Mouse (Mus musculus) liver, embryonic 14.5 days (tissue): ENCODE results near the gene Tsen34.

Experiments used
- CTCF ChIP-seq: IDR thresholded peaks from 2 replicates; pipeline ENCODE4 v1.5.1; 2016; ENCODE audit warnings: antibody characterized with exemption, low read depth, control low read depth
- EP300 ChIP-seq: IDR thresholded peaks from 2 replicates; pipeline ENCODE4 v1.6.1; 2016; ENCODE audit warnings: antibody characterized with exemption, low read depth

DNA sequence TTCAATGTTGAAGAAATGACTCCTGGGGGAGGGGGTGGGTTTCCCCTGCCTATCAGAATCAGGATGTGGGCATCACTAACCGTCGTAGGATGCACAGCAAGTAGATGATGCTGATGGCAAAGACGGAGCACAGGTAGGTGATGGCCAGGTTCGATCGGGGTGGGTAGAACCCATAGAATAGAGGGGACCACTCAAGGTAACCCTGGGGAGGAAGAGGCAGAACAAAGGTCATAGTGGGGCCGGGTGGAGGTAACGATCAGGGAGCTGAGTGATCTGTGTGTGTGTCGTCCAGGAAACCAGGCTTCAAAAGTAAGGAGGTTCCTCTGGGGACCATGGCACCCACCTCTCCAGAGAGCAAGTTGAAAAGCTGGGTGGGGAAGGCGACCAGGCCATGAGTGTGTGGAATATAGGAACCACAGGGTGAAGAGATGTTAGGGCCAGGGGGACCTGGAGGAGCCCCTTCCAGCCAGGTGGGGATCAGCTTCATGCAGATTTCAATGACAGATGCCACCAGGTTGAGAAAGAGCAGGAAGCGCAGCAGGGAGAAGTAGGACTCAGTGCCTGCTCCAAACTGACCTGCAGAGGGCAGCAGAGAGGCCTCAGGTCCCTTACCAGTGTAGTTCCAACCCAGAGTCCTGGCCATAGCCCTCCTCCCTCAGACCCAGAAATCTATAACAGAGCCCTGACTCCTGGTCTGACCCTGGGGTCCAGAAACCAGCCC, 18.0 kb upstream of the Tsen34 start:
- no peak for TF ChIP-seq EP300
- peak; percentile 98 for TF ChIP-seq CTCF
